Mouse (Mus musculus) thymus, adult 2 months (tissue): ENCODE measurements around the gene Krcc1.

ENCODE experiments used
- CTCF ChIP-seq: fragments of 200-500 bp; IDR thresholded peaks from 2 replicates; pipeline ENCODE4 v1.5.1; 2012; ENCODE audit warnings: mild to moderate bottlenecking, control low read depth, low read length, moderate library complexity, borderline replicate concordance; ENCODE audit not compliant: control insufficient read depth, poor library complexity, insufficient read depth; ENCODE audit errors: extremely low read depth
- POLR2A ChIP-seq: fragments of 200-500 bp; IDR thresholded peaks from 2 replicates; pipeline ENCODE4 v1.6.1; 2012; ENCODE audit warnings: mild to moderate bottlenecking, low read length, control low read depth, moderate library complexity; ENCODE audit not compliant: control insufficient read depth, poor library complexity, insufficient read depth; ENCODE audit errors: extremely low read depth

GRCm38 (mm10) chr6:71226544-71226943 is 44.9 kb upstream of the Krcc1 start:
- no peak for TF ChIP-seq POLR2A
- no peak for TF ChIP-seq CTCF
